Mouse (Mus musculus) kidney, embryonic 16.5 days (tissue): ENCODE measurements around the gene Map3k9. TPM values are rescaled to one million over a fixed set of nuclear protein-coding genes. Genes with fewer than 3 reads are reported as not detected.

Experiments
- ATAC-seq: fragments of 200-750 bp; cut with Nextera tagmentation; 2 replicates; pipeline ENCODE4 v1.8.0; 2017; ENCODE audit warnings: moderate TSS enrichment; ENCODE audit not compliant: low FRiP score, low TSS enrichment
- H3K27ac ChIP-seq: fragments of 300-500 bp; sonication (generic); 2 replicates; pipeline ENCODE4 v1.5.1; 2014; ENCODE audit warnings: low read length
- H3K27me3 ChIP-seq: fragments of 300-500 bp; sonication (generic); 2 replicates; pipeline ENCODE4 v1.6.1; 2014; ENCODE audit warnings: low read length, control low read depth, mixed read lengths; ENCODE audit not compliant: insufficient read depth
- H3K36me3 ChIP-seq: fragments of 300-500 bp; sonication (generic); 2 replicates; pipeline ENCODE4 v1.6.1; 2014; ENCODE audit warnings: low read length, control low read depth, mixed read lengths; ENCODE audit not compliant: insufficient read depth
- H3K4me1 ChIP-seq: fragments of 300-500 bp; sonication (generic); 2 replicates; pipeline ENCODE4 v1.6.1; 2014; ENCODE audit warnings: low read length, control low read depth, mixed read lengths; ENCODE audit not compliant: insufficient read depth
- H3K4me2 ChIP-seq: fragments of 300-500 bp; sonication (generic); replicated peaks from 2 replicates; pipeline ENCODE4 v1.6.1; 2014; ENCODE audit warnings: low read depth, low read length
- H3K4me3 ChIP-seq: fragments of 300-500 bp; sonication (generic); 2 replicates; pipeline ENCODE4 v1.5.1; 2014; ENCODE audit warnings: mild to moderate bottlenecking, low read length
- H3K9ac ChIP-seq: fragments of 300-500 bp; sonication (generic); replicated peaks from 2 replicates; pipeline ENCODE4 v1.6.1; 2014; ENCODE audit warnings: low read length
- H3K9me3 ChIP-seq: fragments of 300-500 bp; sonication (generic); 2 replicates; pipeline ENCODE4 v1.6.1; 2016; ENCODE audit warnings: low read length, control low read depth
- WGBS: fragments of 180-500 bp; shearing (Covaris S2); extraction: QIAGEN DNeasy Blood & Tissue Kit; methylation state at CpG from one replicate; pipeline ENCODE4 v1.1.7; 2014; 5-methylcytosine and 5-hydroxymethylcytosine counted together
- polyA plus RNA-seq: library from polyadenylated mRNA; unstranded; fragments of >200 nt; fragmentation: Nextera tagmentation; extraction: Ambion mirVana; gene quantifications from 2 replicates; pipeline ENCODE4 v1.2.1, GENCODE M21; 2015

Map3k9 gene
- polyA plus RNA-seq, 1 experiment from 2014 or later = 0.97 TPM

DNA sequence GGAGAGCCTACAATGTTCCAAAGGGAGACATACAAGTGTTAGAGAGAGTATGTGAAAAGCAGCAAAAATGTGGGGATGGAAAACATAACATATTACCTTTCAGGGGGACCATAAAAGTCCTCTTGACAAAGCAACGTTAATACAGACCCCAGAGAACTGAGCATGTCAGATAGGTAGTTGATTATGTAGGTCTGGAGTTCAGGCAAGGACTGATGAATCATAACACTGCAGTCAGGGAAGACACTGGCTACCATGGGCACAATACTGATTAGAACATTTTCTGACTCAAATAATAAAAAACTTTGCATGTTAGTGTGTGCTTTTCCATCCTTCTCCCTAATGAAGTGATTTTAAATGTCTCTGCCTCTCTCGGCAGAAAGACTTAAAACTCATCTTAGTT lies 8.5 kb upstream of the Map3k9 start:
- no peak overlapping the region for H3K9ac ChIP-seq
- H3K27ac ChIP-seq = no peak overlapping the region
- no peaks in the 10 kb centered on the region for H3K9me3 ChIP-seq
- H3K4me2 ChIP-seq = no peak overlapping the region
- ATAC-seq = no peak
- H3K4me3 ChIP-seq = no peak overlapping the region
- WGBS = 53% methylated on average over 2 of the region's 2 CpGs
- 0 out of 2 replicates have a peak, but pooled peaks cover 4% of the 10 kb centered on the region for H3K27me3 ChIP-seq
- H3K36me3 ChIP-seq = no peaks in the 10 kb centered on the region
- no peaks in the 10 kb centered on the region; the same call in 1 of the 2 replicates for H3K4me1 ChIP-seq

DNA sequence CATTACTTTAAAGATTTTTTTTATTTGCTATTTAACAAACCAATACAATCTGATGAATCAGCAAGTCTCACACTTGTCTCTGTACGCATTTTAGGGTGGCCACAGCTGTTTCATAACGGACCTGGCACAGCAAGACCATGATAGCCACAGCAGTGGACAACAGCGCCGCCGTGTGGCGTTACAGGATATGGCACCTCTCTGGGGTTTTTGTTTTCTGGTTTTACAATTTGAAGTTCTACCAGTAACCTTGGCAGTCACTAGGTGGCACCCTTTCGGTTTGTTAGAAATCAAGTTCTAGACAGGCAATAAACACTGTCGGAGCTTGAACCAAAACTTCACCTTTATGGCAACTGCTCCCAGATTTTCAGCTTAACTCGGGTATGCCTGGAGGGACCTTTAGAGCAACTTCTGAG lies 7.7 kb upstream of the Map3k9 start:
- WGBS = 3% methylated on average over 9 of the region's 9 CpGs
- no peaks in the 10 kb centered on the region for H3K36me3 ChIP-seq
- 0 out of 2 replicates have a peak, but pooled peaks cover 10% of the 10 kb centered on the region for H3K27me3 ChIP-seq
- no peaks in the 10 kb centered on the region; the same call in 1 of the 2 replicates for H3K4me1 ChIP-seq
- H3K4me2 ChIP-seq = peak overlapping the region; percentile 27
- no peak overlapping the region for H3K27ac ChIP-seq
- H3K4me3 ChIP-seq = no peak overlapping the region
- H3K9ac ChIP-seq = no peak overlapping the region
- peak; percentile 46; the same call in 1 of the 2 replicates for ATAC-seq
- no peaks in the 10 kb centered on the region for H3K9me3 ChIP-seq

DNA sequence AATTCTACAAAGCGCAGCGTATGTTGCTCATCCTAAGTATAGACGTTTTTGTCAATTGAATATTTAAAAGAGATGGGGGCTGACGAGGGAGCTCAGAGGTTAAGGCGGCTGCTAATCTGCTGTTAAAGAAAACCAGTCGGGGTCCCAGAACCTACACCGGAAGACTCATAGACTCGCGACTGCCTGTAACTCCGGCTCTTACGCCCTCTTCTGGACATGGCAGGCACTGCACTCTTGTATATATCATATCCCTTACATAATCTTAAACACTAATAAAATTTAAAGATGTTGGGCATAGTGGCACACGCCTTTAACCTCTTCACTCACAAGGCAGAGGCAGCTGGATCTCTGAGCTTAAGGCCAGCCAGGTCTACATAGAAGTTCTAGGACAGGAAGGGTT lies 6.3 kb upstream of the Map3k9 start:
- Histone ChIP-seq H3K36me3 (no peaks in the 10 kb centered on the region), H3K27me3 (0 out of 2 replicates have a peak, but pooled peaks cover 13% of the 10 kb centered on the region), H3K4me2 (no peak overlapping the region), H3K4me3 (no peak overlapping the region), H3K27ac (no peak overlapping the region), H3K4me1 (no peaks in the 10 kb centered on the region; the same call in 1 of the 2 replicates), H3K9ac (no peak overlapping the region), H3K9me3 (no peaks in the 10 kb centered on the region)
- WGBS = 53% methylated on average over 12 of the region's 12 CpGs
- ATAC-seq = no peak

DNA sequence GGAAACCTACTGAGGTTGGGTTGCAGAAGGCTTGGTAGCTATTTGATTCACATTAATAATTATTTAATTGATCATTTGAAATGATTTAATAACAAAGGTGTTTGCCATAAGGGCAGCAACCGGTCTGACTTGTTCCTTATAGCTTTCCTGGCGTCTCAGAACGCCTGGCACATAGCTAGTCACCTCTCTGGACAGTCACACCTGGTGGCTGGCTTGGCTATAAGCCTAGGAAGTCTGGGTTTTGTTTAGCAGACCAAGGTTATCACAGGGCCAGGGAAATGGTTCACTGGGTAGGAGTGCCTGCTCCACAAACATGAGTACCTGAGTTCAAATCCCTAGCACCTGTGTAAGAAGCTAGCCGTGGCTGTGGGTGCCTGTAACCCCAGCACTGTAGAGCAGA lies 2.3 kb upstream of the Map3k9 start:
- H3K4me3 ChIP-seq = no peak overlapping the region
- H3K36me3 ChIP-seq = no peaks in the 10 kb centered on the region
- no peak overlapping the region for H3K27ac ChIP-seq
- H3K9ac ChIP-seq = no peak overlapping the region
- peaks cover 9% of the 10 kb centered on the region for H3K4me1 ChIP-seq
- peaks cover 32% of the 10 kb centered on the region for H3K27me3 ChIP-seq
- WGBS = 68% methylated on average over 4 of the region's 4 CpGs
- H3K4me2 ChIP-seq = no peak overlapping the region
- no peak for ATAC-seq
- H3K9me3 ChIP-seq = no peaks in the 10 kb centered on the region

DNA sequence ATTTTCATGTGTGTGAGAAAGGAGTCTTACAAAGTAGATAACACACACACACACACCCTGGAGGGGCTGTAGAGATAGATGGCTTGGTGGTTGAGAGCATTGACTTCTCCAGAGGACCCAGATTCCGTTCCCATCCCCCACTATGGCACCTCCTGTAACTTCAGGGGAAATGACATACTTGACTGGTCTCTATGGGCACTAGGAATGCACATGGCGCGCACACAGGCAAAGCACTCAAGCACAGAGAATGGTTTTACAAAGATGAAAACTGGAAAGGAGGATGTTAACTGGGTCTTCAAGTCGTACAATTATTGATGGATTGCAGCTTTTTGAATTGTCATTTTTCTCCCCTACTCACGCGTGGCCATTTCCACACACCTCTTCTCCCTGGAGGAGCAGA lies 1.6 kb upstream of the Map3k9 start:
- 81% methylated on average over 6 of the region's 6 CpGs for WGBS
- H3K4me1 ChIP-seq = peaks cover 9% of the 10 kb centered on the region

DNA sequence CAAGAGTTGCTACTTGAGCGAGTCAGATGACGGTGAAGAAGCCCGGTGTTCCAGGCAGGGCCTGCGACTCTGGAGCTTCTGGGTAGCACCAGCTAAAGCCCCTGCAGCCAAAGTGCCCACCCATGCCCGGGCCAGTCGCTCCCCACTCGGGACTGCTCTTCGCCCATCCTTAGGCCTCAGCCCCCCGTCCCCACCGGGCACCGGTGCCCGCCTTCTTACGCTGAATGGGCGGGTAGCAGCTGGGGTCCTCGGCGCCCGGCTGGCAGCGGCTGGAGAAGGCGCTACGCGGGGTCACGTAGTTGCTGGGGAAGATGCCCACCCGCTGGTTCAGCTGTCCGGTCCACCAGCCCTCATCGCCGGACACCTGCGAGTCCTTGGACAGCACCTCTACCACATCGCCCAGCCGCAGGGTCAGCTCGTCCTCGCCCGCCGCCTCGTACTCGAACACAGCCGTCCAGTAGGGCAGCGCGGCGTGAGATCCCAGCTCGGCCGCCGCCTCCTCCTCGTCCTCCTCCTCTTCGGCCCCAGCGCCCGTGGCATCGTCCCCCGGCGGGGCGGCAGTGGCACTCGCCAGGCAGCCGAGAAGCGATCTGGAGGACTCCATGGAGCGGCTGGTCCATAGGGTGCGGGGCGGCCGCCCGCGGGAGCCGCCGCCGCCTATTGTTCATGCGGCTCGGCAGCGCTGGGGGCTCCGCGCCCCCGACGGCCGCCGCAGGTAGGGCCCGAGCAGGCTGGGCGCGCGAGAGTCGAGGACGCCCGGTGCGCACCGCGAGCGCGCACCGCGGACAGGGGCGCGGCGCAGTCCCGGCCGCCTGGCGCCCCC lies 493 bp downstream of the Map3k9 start:
- under 1% methylated on average over 65 of the region's 91 CpGs for WGBS

More for the DNA sequence above, 1.6 kb upstream of the Map3k9 start:
- Histone ChIP-seq H3K9ac (no peak overlapping the region), H3K4me2 (no peak overlapping the region), H3K27me3 (peaks cover 35% of the 10 kb centered on the region), H3K4me3 (no peak overlapping the region), H3K9me3 (no peaks in the 10 kb centered on the region), H3K27ac (no peak overlapping the region), H3K36me3 (no peaks in the 10 kb centered on the region)
- ATAC-seq = no peak

DNA sequence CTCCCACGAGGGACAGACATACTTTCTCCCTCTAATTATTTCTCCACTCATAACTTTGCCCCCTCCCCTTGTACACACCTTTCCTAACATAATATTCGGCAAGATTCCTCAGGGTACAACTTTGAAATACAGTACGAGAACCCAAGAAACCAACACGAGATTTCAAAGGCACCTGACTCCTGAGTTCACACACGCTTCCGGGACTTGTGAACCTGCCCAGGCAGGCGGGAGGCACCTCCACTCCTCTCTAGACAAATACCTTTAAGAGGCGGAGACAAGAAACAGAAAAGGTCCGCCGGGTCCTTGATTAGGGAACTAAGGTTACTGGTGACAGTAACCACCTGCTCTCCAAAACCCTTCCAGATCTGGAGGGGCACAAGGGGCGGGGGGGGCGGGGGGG lies 1.1 kb downstream of the Map3k9 start:
- no peaks in the 10 kb centered on the region for H3K36me3 ChIP-seq
- peak overlapping the region; percentile 75; the same call in 1 of the 2 replicates for H3K9ac ChIP-seq
- H3K4me3 ChIP-seq = peak overlapping the region; percentile 70
- 0 out of 2 replicates have a peak overlapping the region, but pooled peaks have one; percentile 14 for H3K27ac ChIP-seq
- peaks cover 31% of the 10 kb centered on the region for H3K27me3 ChIP-seq
- peaks cover 9% of the 10 kb centered on the region for H3K4me1 ChIP-seq
- 5% methylated on average over 12 of the region's 12 CpGs for WGBS
- no peaks in the 10 kb centered on the region for H3K9me3 ChIP-seq
- ATAC-seq = no peak
- peak overlapping the region; percentile 90 for H3K4me2 ChIP-seq

More for the DNA sequence above, 493 bp downstream of the Map3k9 start:
- peaks cover 9% of the 10 kb centered on the region for H3K4me1 ChIP-seq
- peak; percentile 29 for ATAC-seq
- peak overlapping the region; percentile 70 for H3K4me3 ChIP-seq
- peak overlapping the region; percentile 51; the same call in 1 of the 2 replicates for H3K27ac ChIP-seq
- no peaks in the 10 kb centered on the region for H3K36me3 ChIP-seq
- peaks cover 35% of the 10 kb centered on the region for H3K27me3 ChIP-seq
- H3K9ac ChIP-seq = peak overlapping the region; percentile 75
- H3K9me3 ChIP-seq = no peaks in the 10 kb centered on the region
- peak overlapping the region; percentile 90 for H3K4me2 ChIP-seq

DNA sequence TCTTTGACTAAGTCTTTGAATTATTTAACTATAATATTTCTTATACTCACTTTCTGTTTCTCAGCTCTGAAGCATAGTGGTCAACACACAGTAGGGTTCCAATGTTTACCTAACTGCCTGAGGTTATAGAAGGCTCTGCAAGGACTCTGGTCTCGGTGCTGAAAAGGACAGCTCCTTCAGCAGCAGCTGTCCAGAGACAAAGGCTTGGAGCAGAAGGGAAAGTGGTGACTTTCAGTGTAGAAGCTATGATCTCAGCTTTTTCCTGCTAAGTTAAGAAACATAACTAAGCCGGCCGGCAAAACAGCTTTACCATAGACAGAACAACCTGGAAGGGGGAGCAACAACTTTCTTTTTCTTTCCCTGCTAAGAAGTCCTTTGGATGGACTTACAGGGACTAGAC lies 4.8 kb downstream of the Map3k9 start:
- H3K4me1 ChIP-seq = peaks cover 5% of the 10 kb centered on the region; the same call in 1 of the 2 replicates
- H3K9ac ChIP-seq = no peak overlapping the region
- no peaks in the 10 kb centered on the region for H3K9me3 ChIP-seq
- H3K27me3 ChIP-seq = peaks cover 22% of the 10 kb centered on the region
- H3K36me3 ChIP-seq = no peaks in the 10 kb centered on the region
- H3K4me2 ChIP-seq = no peak overlapping the region
- no peak for ATAC-seq
- no peak overlapping the region for H3K27ac ChIP-seq
- H3K4me3 ChIP-seq = no peak overlapping the region
- 27% methylated on average over 3 of the region's 3 CpGs for WGBS

DNA sequence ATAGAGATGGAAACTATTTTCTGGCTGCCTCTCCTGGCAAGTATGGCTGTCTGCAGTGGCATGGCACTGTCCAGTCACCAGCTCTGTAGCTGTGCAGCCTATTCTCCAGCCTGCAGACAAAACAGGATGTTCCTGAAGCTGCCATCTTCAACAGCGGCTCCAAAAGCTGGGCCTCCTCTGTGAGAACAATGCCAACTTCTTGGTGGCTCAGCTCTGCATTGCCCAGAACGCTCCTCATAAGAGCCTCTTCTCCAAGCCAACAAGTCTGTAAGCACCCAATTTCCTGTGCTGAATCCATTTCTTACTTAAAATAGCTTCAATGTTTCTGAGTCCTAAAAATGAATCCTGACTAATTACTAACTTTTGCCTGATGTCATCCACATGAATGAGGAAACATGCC lies 5.3 kb downstream of the Map3k9 start:
- WGBS = 74% methylated on average over 2 of the region's 2 CpGs
- H3K4me1 ChIP-seq = peaks cover 4% of the 10 kb centered on the region; the same call in 1 of the 2 replicates
- no peak overlapping the region for H3K4me3 ChIP-seq
- no peaks in the 10 kb centered on the region for H3K9me3 ChIP-seq
- peaks cover 20% of the 10 kb centered on the region for H3K27me3 ChIP-seq
- H3K36me3 ChIP-seq = no peaks in the 10 kb centered on the region
- H3K4me2 ChIP-seq = no peak overlapping the region
- H3K9ac ChIP-seq = no peak overlapping the region
- no peak for ATAC-seq
- H3K27ac ChIP-seq = no peak overlapping the region

DNA sequence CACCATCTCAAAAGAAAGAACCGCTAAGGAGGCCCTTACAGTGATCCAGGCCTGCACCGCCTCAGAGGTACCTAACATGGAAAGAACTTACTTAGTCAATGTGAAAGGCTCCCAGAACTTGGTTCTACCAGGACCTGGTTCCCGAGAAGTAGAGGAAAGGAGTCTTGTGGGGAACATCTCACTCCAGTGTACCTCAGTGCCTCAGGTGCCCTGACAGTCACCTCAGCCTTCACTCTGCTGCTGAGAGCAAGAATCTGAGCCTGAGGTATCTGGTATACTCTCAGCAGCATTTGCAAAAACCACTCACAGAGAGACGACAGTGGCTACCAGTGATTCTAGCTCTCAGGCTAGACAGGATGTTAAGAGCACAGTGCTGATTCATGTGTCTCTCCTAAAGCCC lies 6.8 kb downstream of the Map3k9 start:
- 85% methylated on average over 4 of the region's 4 CpGs for WGBS
- Histone ChIP-seq H3K4me2 (no peak overlapping the region), H3K4me3 (no peak overlapping the region), H3K27ac (no peak overlapping the region), H3K36me3 (no peaks in the 10 kb centered on the region), H3K9ac (no peak overlapping the region), H3K4me1 (no peaks in the 10 kb centered on the region), H3K9me3 (no peaks in the 10 kb centered on the region), H3K27me3 (peaks cover 9% of the 10 kb centered on the region)
- no peak for ATAC-seq
